Mouse (Mus musculus): ENCODE results near the gene C730034F03Rik.

C730034F03Rik gene

DNA sequence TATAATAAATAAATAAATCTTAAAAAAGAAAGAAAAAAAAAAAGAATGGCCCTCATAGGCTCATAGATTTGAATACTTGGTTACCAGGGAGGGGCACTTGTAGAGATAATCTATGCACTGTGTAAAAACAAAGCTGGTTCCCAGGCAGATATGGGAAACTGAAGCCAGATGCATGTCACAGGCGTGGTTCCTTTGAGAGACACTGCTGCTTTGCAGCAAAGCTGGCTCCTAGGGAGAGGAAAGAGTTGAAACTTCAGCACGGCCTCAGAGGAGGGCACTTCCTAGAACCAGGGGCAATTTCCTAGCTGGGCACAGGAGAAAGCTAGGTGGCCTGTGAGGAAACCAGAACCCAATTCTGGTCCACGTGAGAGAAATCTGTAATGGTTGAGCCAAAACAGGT is 4.7 kb downstream of the C730034F03Rik start:
- no peak for DNase-seq

DNA sequence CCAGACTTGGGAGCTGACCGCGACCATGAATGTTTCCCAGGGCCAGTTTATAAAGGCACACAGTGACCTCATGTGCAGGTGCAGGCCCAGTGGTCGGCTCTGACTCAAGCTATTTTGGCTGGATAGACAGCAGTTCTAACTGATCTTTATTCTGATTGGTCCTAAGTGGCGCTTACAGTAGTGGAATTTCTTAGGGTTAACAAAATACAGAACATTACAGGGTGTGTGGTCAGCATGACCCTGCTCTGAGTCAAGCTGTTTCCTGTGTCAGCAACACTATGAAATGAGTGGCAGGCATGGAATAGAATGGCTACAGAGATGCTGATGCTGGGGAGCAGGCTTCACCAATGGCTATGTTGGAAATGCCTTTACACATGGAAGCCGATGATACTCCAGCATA is 6.5 kb downstream of the C730034F03Rik start:
- DNase-seq: no peak

DNA sequence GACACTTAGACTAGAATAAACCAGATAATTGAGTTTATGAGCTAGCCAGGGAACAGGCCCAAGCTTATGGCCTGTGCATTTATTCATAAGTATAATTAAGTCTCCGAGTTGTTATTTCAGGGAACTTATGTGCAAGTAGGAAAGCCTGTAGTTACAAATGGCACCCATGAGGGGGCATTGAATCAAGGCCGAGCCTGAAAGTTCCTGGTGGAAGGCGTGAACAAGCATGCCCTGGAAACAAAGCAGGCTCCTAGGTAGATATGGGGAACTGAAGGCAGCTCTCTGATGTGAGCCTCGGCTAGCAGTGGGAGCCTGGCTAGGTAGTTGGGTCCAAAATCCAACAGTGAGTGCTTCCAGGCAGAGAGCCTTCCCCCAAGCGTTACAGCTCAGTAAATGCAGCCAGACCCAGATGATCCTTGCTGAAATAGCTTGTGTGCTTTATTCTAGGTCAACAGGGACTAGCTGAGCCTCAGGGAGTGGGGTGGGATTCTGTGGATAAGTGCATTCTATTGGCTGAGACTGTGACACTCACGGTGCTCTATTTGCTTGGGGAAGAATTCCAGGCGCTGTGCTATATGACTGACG is 13.2 kb downstream of the C730034F03Rik start:
- no peak for DNase-seq

GRCm38 (mm10) chr15:89452906-89453864 is 23.8 kb downstream of the C730034F03Rik start:
- DNase-seq: peak; percentile 89 to 90

- DNase-seq: peak in 1 of 2 experiments; percentile 33
These were observed 24.6 kb downstream of the C730034F03Rik start, which contains the start of gene Mapk8ip2 for GRCm38 (mm10) chr15:89453865-89454478. Gene Mapk8ip2 (plus strand): TSS chr15:89453913.

- DNase-seq: no peak
These were observed 25.5 kb downstream of the C730034F03Rik start for GRCm38 (mm10) chr15:89454857-89455256.

DNA sequence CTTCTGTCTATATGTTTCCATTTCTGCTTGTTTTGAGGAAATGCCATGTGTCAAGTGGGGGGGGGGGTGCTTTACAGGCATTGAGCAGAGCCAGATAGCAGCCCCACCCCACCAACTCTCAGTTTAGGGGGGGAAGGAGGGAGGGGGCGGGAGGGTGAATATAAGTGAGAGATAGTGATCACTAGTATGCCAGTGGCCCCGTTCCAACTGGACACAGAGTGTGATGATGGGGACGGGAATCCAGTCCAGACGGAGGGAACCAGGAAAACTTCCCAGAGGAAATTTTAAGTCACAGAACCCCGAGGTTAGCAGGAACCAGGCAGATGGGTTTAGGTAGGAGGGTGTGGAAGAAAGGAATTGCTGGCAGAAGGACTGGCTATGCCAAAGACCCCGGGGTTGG is 26.3 kb downstream of the C730034F03Rik start:
- no peak for DNase-seq

DNA sequence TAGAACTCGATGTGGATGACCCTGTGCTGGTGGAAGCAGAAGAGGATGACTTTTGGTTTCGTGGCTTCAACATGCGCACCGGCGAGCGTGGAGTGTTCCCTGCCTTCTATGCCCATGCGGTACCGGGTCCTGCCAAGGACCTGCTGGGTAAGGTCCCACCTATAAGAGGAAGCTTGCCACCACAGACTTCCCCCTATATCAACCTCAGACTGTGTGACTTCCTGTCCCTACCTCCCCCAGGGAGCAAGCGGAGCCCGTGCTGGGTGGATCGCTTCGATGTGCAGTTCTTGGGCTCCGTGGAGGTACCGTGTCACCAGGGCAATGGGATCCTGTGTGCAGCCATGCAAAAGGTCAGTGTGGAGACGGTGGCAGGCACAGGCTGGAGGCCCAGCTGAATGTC is 29.6 kb downstream of the C730034F03Rik start:
- DNase-seq: no peak

DNA sequence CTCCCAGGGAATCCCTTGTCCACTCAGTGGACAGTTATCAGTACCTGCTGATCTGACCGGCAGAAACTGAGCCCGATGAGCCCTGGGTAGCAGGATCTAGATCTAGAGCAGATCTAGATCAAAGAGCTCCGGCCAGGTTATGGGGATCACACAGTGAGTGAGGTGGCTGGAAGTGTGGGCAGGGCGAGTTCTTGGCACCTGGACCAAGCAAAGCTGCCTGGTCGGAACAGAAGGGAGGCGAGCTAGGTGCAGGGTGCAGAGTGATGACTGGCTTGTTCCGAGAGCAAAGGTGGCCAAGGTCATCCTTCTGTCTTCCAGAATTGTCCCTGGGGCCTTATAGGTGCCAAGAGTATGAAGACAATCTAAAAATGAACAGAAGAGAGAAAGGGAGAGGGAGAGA is 30.4 kb downstream of the C730034F03Rik start:
- DNase-seq: no peak

DNA sequence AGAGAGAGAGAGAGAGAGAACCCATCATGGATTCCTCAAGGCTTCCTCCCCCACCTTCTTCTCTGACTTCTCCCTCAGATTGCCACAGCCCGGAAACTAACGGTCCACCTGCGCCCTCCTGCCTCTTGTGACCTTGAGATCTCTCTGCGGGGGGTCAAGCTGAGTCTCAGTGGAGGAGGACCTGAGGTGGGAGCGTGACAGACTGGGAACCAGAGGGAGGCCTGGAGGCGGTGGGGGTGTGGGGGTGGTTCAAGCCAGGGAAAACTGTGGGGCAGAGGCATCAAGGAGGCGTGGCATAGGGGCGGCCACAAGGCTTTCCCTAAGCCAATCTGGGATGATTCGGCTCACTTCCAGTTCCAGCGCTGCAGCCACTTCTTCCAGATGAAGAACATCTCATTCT is 30.9 kb downstream of the C730034F03Rik start:
- DNase-seq: no peak

- no peak for DNase-seq
These were observed 31.9 kb downstream of the C730034F03Rik start for GRCm38 (mm10) chr15:89461321-89461720.

GRCm38 (mm10) chr15:89462176-89462575 is 32.8 kb downstream of the C730034F03Rik start:
- no peak for DNase-seq

DNA sequence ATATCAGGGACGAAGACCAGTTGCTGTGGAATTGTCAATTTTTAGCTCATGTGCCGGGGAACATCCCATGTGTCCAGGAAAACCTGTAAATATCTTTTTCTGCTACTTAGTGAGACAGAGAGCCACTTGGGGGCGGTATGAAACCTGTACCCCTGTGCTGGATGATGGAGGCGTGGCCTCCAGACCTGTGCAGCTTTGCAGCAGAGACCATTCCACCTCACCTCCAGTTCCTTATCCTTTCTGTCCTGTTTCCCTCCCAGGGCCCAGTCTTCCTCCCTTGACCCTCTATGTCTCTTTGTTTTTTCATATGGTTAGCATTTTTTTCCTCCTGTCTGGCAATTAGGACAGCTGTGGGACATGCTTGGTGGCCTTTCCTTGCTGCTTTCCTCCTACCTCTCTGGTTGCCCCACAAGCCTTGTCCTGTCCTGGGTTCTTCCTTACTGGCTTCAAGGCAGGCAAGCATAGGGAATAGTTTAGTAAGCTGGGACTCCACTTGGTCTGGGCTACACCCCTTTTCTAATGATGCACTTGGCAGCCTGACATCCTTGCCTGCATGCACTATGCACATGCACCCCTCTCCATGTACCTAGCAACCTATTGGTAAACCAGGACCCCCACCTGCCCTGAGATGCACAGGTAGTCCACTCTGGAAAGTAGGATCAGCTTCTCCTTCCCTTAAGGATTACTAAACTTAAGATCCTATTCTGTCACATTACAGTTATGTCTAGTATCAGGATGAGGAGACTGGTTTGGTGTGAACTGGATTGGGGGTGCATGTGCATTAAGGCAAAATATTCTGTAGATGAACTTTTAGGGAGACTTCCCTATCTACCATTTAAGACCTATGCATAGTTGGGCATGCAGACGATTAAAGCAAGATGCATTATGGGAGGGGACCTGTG is 34.2 kb downstream of the C730034F03Rik start:
- DNase-seq: peak; percentile 37 to 50

DNA sequence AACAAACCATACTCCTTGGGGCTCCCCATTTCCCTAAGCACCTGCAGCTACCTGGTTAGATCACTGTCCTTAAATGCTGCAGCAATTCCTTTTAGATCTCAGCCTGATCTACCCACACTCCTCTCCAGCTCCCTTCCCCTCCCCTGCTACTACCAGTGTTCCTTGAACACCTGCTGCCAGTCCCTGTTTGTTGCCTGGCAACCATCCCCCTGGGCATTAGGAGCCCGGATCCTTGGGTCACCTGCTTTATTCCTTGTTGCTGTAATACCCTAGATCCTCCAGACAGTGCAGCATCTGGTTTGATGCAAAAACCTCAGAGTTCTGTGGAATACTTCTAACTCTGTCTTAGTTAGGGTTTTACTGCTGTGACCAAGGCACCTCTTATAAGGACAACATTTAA is 35.7 kb downstream of the C730034F03Rik start:
- DNase-seq: no peak

DNA sequence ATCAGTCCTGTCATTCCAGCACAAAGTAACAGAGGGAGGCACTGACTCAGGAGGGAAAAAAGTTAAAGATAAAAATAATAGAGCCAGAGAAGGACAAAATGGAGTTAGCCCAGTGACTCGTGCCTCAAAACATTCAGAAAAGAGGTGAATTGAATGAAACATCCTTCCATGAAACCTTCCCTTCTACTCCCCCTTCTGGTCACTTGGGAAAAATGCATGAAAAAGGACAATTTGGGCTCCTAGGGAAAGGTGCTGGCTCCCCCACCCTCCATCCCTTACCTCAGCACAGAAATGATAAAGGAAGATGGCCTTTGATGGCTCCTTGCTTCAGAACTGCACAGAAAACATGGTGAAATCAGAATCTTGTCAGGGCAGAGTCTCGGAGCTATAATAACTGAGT is 39.2 kb downstream of the C730034F03Rik start:
- no peak for DNase-seq

GRCm38 (mm10) chr15:89471476-89471875 is 42.1 kb downstream of the C730034F03Rik start:
- no peak for DNase-seq

DNA sequence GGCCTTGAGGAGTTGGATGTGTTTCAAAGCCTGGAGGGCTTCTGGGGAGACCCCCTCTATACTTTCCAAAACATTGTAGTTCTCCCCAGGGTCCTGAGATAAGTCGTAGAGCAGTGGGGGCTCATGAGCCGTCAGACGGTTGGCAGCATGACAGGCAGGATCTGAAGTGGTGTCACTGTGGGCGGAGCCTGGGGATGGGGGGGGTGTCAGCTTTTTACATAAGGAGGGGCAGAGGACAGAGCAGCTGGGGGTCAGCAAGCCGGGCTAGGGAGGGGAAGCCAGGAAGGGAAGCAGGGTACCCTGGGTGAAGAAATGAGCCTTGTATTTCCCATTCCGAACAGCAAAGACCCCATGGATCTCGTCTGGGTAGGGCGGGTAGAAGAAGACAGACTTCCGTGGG is 44.0 kb downstream of the C730034F03Rik start:
- DNase-seq: no peak

DNA sequence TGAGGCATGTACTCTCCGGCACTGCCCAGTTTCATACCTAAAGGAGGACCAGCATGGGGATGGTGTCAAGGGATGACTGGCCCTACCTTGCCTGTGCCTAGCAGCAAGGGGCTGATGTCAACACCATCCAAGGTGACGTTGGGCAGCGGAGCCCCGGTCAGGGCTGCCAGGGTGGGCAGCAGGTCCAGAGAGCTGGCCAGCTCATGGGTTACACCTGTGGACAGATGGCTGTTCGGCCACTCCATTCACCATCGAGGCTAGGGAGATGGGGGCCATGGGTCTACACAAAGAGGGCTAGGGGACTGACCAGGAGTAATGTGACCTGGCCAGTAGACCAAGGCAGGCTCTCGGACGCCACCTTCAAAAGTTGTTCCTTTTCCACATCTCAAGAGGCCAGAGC is 44.5 kb downstream of the C730034F03Rik start:
- DNase-seq: no peak

- DNase-seq: no peak
These were observed 45.4 kb downstream of the C730034F03Rik start for GRCm38 (mm10) chr15:89474596-89475292.

- no peak for DNase-seq
These were observed 45.9 kb downstream of the C730034F03Rik start for GRCm38 (mm10) chr15:89475293-89475600.

GRCm38 (mm10) chr15:89475611-89476474 is 46.5 kb downstream of the C730034F03Rik start:
- peak; percentile 92 to 96 for DNase-seq
